Mouse (Mus musculus): ENCODE data around the gene Acot7.

GRCm38 (mm10) chr4:152141521-152142135 lies 36.3 kb upstream of the Acot7 start:
- TF ChIP-seq CTCF (IDR thresholded peaks at IDR 0.05; ENCODE audit: low read depth, low read length) (no peak), POLR2A (IDR thresholded peaks at IDR 0.05; ENCODE audit: extremely low read depth, insufficient read depth, low read length) (no peak)
